Mouse (Mus musculus) ES-Bruce4 (cell line): ENCODE results near the gene Stpg4.

Experiments
- CTCF ChIP-seq: IDR thresholded peaks from one replicate; pipeline ENCODE4 v1.8.1; 2011; ENCODE audit warnings: low read depth, low read length
- POLR2A ChIP-seq: IDR thresholded peaks from one replicate; pipeline ENCODE4 v1.8.1; 2011; ENCODE audit warnings: low read length; ENCODE audit not compliant: insufficient read depth

- TF ChIP-seq POLR2A = no peak
- no peak for TF ChIP-seq CTCF
Measured at GRCm38 (mm10) chr17:87349575-87349974, 78.0 kb downstream of the Stpg4 start.
